In the genomic region with DNA sequence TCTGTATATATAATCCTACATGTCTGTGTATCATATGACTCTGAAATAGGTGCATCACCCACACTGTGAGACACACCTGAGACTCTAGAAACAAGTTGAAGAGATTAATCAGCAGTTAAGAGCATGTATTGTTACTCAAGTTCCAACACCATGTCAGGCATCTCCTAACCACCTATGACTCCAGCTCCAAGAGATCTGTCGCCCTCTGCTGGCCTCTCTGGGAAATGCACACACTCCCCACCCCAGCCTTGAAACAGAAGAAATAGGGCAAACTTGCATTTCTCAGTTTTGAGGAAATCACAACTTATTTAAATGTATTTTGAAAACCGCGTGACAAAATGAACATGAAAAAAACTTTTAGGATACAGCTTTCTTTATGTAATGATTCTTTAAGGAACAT, we compare ENCODE assay signal across 9 mouse cellular contexts. TPM values are rescaled to one million over a fixed set of nuclear protein-coding genes. Genes with fewer than 3 reads are reported as not detected.
DNase-seq lines count a peak whose midpoint lies in the region; ATAC-seq and TF ChIP-seq lines count a peak whose summit lies in the region.
"Had no signal": no experiment of that assay in that cellular context is flagged by ENCODE, and none has a peak within 500 bp of the region (broad histone marks: within the 10 kb centered on the region; RNA-seq: fewer than 3 reads in every experiment).

No protein-coding gene starts in this region.

- 6% methylated on average over 3 of the region's 3 CpGs for WGBS in heart, adult 2 months
- WGBS in heart, embryonic 10.5 days = 5% methylated on average over 3 of the region's 3 CpGs
- 6% methylated on average over 3 of the region's 3 CpGs for WGBS in bone marrow, adult 2 months
- WGBS in forebrain, embryonic 12.5 days = 11% methylated on average over 3 of the region's 3 CpGs

- ATAC-seq in forebrain, embryonic 12.5 days (ENCODE audit: low FRiP score) = peak; percentile 44; the same call in 1 of the 2 replicates
- ATAC-seq in monocyte, adult 5-6 weeks (replicated peaks; ENCODE audit: insufficient number of reproducible peaks, low FRiP score, low TSS enrichment, poor library complexity, severe bottlenecking) = peak; percentile 86

- no peak overlapping the region for H3K4me3 ChIP-seq in heart, adult 2 months
- no peak overlapping the region for H3K4me3 ChIP-seq in heart, embryonic 10.5 days
- no peak overlapping the region for H3K4me3 ChIP-seq in bone marrow, adult 2 months (replicated peaks; ENCODE audit: control insufficient read depth, low read depth, low read length)
- H3K4me3 ChIP-seq in forebrain, embryonic 12.5 days (replicated peaks) = no peak overlapping the region
- no peak overlapping the region for H3K4me3 ChIP-seq in testis, adult 2 months (ENCODE audit: control insufficient read depth, low read depth, low read length)
- H3K4me3 ChIP-seq: neural tube, embryonic 12.5 days had no signal

- H3K79me2 ChIP-seq in heart, adult 2 months (replicated peaks; ENCODE audit: control insufficient read depth, insufficient read depth, low read length) = no peaks in the 10 kb centered on the region

- intact Hi-C loops in heart, adult 2 months (cut with DNase I) = loop anchor here (1.0 to 2.0 kb wide), 2 partner anchors 88 to 340 kb away; no protein-coding TSS in a partner anchor
- intact Hi-C loops in left cerebral cortex, postnatal 14 days (cut with DNase I) = no loop called here

- TF ChIP-seq EP300 in heart, adult 2 months (IDR thresholded peaks at IDR 0.05; ENCODE audit: insufficient read depth, low read depth, low read length) = peak; percentile 57; the same call in 1 of the 2 replicates

- no peak for TF ChIP-seq POLR2A in heart, adult 2 months (IDR thresholded peaks at IDR 0.05; ENCODE audit: insufficient read depth, low read depth, low read length)
- TF ChIP-seq POLR2A in bone marrow, adult 2 months (IDR thresholded peaks at IDR 0.05; ENCODE audit: borderline replicate concordance, control insufficient read depth, low read depth, low read length) = no peak
- no peak for TF ChIP-seq POLR2A in testis, adult 2 months (IDR thresholded peaks at IDR 0.05; ENCODE audit: control insufficient read depth, low read depth, low read length)

- peak; percentile 99 for TF ChIP-seq CTCF in heart, adult 2 months (IDR thresholded peaks at IDR 0.05)
- TF ChIP-seq CTCF in bone marrow, adult 2 months (IDR thresholded peaks at IDR 0.05; ENCODE audit: control insufficient read depth, insufficient read depth, low read length) = peak; percentile 96
- TF ChIP-seq CTCF in testis, adult 2 months (IDR thresholded peaks at IDR 0.05; ENCODE audit: control insufficient read depth, insufficient read depth, insufficient replicate concordance, low read depth, low read length) = peak; percentile 88; the same call in 1 of the 2 replicates

- H3K36me3 ChIP-seq in heart, adult 2 months (ENCODE audit: control insufficient read depth, insufficient read depth, low read length) = no peaks in the 10 kb centered on the region
- H3K36me3 ChIP-seq in heart, embryonic 10.5 days = no peaks in the 10 kb centered on the region
- no peaks in the 10 kb centered on the region for H3K36me3 ChIP-seq in forebrain, embryonic 12.5 days (replicated peaks)
- H3K36me3 ChIP-seq in testis, adult 2 months (ENCODE audit: control insufficient read depth, insufficient read depth, low read length) = no peaks in the 10 kb centered on the region
- H3K36me3 ChIP-seq: neural tube, embryonic 12.5 days had no signal

- peak; percentile 59 to 83 for DNase-seq in heart, adult 2 months
- DNase-seq in heart, embryonic 10.5 days (ENCODE audit: low spot score) = no peak
- DNase-seq in hindlimb bud, embryonic 11.5 days (ENCODE audit: extremely low spot score, low read depth, low spot score) = peak; percentile 30
- DNase-seq in left cerebral cortex, postnatal 14 days (ENCODE audit: low spot score in 2 of 2) = peak; percentile 64 to 71

- no peaks in the 10 kb centered on the region for H3K4me1 ChIP-seq in heart, adult 2 months (ENCODE audit: control insufficient read depth, insufficient read depth, low read length)
- H3K4me1 ChIP-seq in heart, embryonic 10.5 days = no peaks in the 10 kb centered on the region
- H3K4me1 ChIP-seq in bone marrow, adult 2 months (ENCODE audit: control insufficient read depth, insufficient read depth, low read length) = no peaks in the 10 kb centered on the region
- H3K4me1 ChIP-seq in forebrain, embryonic 12.5 days = no peaks in the 10 kb centered on the region
- no peaks in the 10 kb centered on the region for H3K4me1 ChIP-seq in testis, adult 2 months (ENCODE audit: control insufficient read depth, insufficient read depth, low read length)
- H3K4me1 ChIP-seq: neural tube, embryonic 12.5 days had no signal

- no peak overlapping the region for H3K9ac ChIP-seq in heart, adult 2 months (ENCODE audit: low read depth, low read length)
- no peak overlapping the region for H3K9ac ChIP-seq in forebrain, embryonic 12.5 days
- H3K9ac ChIP-seq: neural tube, embryonic 12.5 days had no signal

- no peaks in the 10 kb centered on the region for H3K27me3 ChIP-seq in heart, adult 2 months (ENCODE audit: control insufficient read depth, insufficient read depth, low read length)
- H3K27me3 ChIP-seq in heart, embryonic 10.5 days (ENCODE audit: insufficient read depth, poor library complexity, severe bottlenecking) = 0 out of 2 replicates have a peak, but pooled peaks cover 5% of the 10 kb centered on the region
- H3K27me3 ChIP-seq in forebrain, embryonic 12.5 days = no peaks in the 10 kb centered on the region
- no peaks in the 10 kb centered on the region for H3K27me3 ChIP-seq in testis, adult 2 months (ENCODE audit: control insufficient read depth, insufficient read depth, low read length)
- H3K27me3 ChIP-seq: neural tube, embryonic 12.5 days had no signal

- H3K27ac ChIP-seq in heart, adult 2 months = no peak overlapping the region
- H3K27ac ChIP-seq in heart, embryonic 10.5 days = no peak overlapping the region
- no peak overlapping the region for H3K27ac ChIP-seq in bone marrow, adult 2 months (ENCODE audit: control insufficient read depth, insufficient read depth, low read depth, low read length, poor library complexity)
- no peak overlapping the region for H3K27ac ChIP-seq in forebrain, embryonic 12.5 days
- H3K27ac ChIP-seq in testis, adult 2 months (ENCODE audit: control insufficient read depth, insufficient read depth, low read depth, low read length) = no peak overlapping the region
- H3K27ac ChIP-seq: neural tube, embryonic 12.5 days had no signal

- H3K9me3 ChIP-seq in heart, embryonic 10.5 days = no peaks in the 10 kb centered on the region
- no peaks in the 10 kb centered on the region for H3K9me3 ChIP-seq in forebrain, embryonic 12.5 days
- H3K9me3 ChIP-seq: neural tube, embryonic 12.5 days had no signal

- H3K4me2 ChIP-seq in forebrain, embryonic 12.5 days = no peak overlapping the region
- H3K4me2 ChIP-seq: neural tube, embryonic 12.5 days had no signal

RNA-seq across cellular contexts. Expression of a gene that starts 23.4 kb away (rescaled TPM):
- not detected for total RNA-seq in heart, adult 2 months (2021)
- polyA plus RNA-seq in heart, adult 2 months (2012; rRNA removed) = 0.02 and 0.03 TPM in 2 replicates
- polyA plus RNA-seq in heart, embryonic 10.5 days (2016; fragmentation: Nextera tagmentation; extraction: Ambion mirVana) = 0.04 TPM in 1 of 2 replicates, not detected in the other
- not detected in 2 replicates for polyA plus RNA-seq in bone marrow, adult 2 months (2011; ENCODE audit: insufficient read depth, insufficient read length, low replicate concordance, missing spikeins)
- polyA plus RNA-seq in forebrain, embryonic 12.5 days (2016; fragmentation: Nextera tagmentation; extraction: Ambion mirVana) = 0.04 TPM in 1 of 2 replicates, not detected in the other
- under 1 TPM; 0.38 to 0.40 TPM for total RNA-seq in left cerebral cortex, postnatal 14 days (2021)
- total RNA-seq in monocyte, adult 5-6 weeks (2017) = 0.10 to 0.11 TPM in 2 of 3 replicates, not detected in the other
- polyA plus RNA-seq in testis, adult 2 months (2012; rRNA removed) = 186 and 202 TPM in 2 replicates

RNA-seq across cellular contexts. Expression of a gene that starts 38.8 kb away (rescaled TPM):
- total RNA-seq in heart, adult 2 months (2021) = 1 to 10 TPM; 5.8 to 6.2 TPM
- 3.5 and 5.3 TPM in 2 replicates for polyA plus RNA-seq in heart, adult 2 months (2012; rRNA removed)
- polyA plus RNA-seq in heart, embryonic 10.5 days (2016; fragmentation: Nextera tagmentation; extraction: Ambion mirVana) = 12.0 and 12.5 TPM in 2 replicates
- 3.7 and 16.1 TPM in 2 replicates for polyA plus RNA-seq in bone marrow, adult 2 months (2011; ENCODE audit: insufficient read depth, insufficient read length, low replicate concordance, missing spikeins)
- polyA plus RNA-seq in forebrain, embryonic 12.5 days (2016; fragmentation: Nextera tagmentation; extraction: Ambion mirVana) = 2.1 and 3.4 TPM in 2 replicates
- total RNA-seq in left cerebral cortex, postnatal 14 days (2021) = 10 to 100 TPM; 60.4 to 65.9 TPM
- 148 to 346 TPM (median 288 TPM) in 3 replicates for total RNA-seq in monocyte, adult 5-6 weeks (2017)
- polyA plus RNA-seq in testis, adult 2 months (2012; rRNA removed) = 8.6 and 14.8 TPM in 2 replicates

Comparison
In these comparisons a context has a peak if more than half of its experiments do, and no peak if none do; other contexts are left out.
1. RNA of a gene that starts 23.4 kb away (polyA plus RNA-seq): 186 to 202 TPM in testis, adult 2 months; 0.04 TPM in forebrain, embryonic 12.5 days, 0.02 to 0.03 TPM in heart, adult 2 months, 0.04 TPM in heart, embryonic 10.5 days and not detected in bone marrow, adult 2 months; every median in the first group is over 100 times any median in the second.
2. Peak in every context shown above with its lines, with median percentiles within 50 percentile points of each other: CTCF ChIP-seq.